ENCODE assay signal across 15 mouse cellular contexts in genomic region chr14:48149351-48149750, GRCm38 (mm10).
"Had no signal": no experiment of that assay in that cellular context is flagged by ENCODE, and none has a peak within 500 bp of the region (broad histone marks: within the 10 kb centered on the region; RNA-seq: fewer than 3 reads in every experiment).

No protein-coding gene starts in this region.

- H3K4me3 ChIP-seq: neural tube, embryonic 15.5 days; stomach, embryonic 15.5 days had no signal

- H3K4me1 ChIP-seq: neural tube, embryonic 15.5 days; stomach, embryonic 15.5 days had no signal

- H3K27me3 ChIP-seq: neural tube, embryonic 15.5 days; stomach, embryonic 15.5 days had no signal

- H3K9me3 ChIP-seq: neural tube, embryonic 15.5 days; stomach, embryonic 15.5 days had no signal

- DNase-seq: retina, postnatal 1 day; right cerebral cortex, adult 18-20 months; right cerebral cortex, postnatal 14 days; right cerebral cortex, postnatal 25 days; right cerebral cortex, postnatal 4 days; spleen, adult 18-20 months; thymus, adult 18-20 months; thymus, adult 2 months; thymus, postnatal 14 days; thymus, postnatal 25 days; thymus, postnatal 36 days; thymus, postnatal 4 days had no signal

- H3K9ac ChIP-seq: neural tube, embryonic 15.5 days; stomach, embryonic 15.5 days had no signal

- H3K4me2 ChIP-seq: neural tube, embryonic 15.5 days; stomach, embryonic 15.5 days had no signal

- H3K36me3 ChIP-seq: neural tube, embryonic 15.5 days; stomach, embryonic 15.5 days had no signal

- H3K27ac ChIP-seq: neural tube, embryonic 15.5 days; stomach, embryonic 15.5 days; stomach, postnatal 0 days had no signal
